Mouse (Mus musculus): ENCODE measurements around the gene Odf2.

Odf2 gene

DNA sequence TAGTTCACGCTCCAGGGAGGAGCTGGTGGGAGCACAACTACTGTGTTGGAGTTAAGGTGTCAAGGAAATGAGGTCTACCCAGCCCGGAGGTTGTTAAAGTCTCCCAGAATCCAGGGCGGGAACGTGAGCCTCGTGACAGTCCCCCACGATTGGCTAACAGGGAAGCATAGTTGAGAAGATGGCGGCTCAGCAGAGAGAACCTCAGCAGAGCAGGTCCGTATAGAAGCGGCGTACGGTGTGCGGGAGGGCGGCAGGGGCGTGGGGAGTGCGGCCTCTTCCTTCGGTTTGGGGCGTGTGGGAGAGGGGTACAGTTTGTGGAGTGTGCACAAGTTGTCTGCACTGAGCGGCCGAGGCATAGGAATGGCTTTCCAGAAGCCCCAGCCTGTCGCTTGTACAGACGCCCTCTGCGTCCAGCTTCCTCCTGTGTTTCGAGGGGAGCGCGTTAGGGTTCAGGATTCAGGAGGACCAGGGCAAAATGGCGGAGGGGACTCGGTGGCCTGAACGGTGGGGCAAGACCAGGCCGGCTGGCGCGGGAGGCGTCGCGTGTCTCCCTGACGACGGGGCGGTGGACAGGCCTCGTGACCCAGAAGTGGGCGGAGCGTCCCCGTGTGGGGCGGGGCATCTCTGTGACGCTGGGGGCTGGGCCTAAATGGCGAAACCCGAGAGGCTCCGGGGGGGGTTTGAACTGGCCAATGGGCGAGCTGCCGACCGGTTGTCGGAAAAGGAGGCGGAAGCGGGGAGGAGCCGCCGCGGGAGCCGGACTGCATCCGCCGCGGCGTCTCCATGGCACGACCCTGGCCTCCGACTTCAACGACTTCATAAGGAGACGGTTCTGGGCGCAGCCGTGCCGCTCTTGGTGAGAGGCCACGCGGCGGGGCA, at the start of gene Odf2:
Gene Odf2 (plus strand): TSS at position 156 of the 879 bp plus-strand sequence.
- in situ Hi-C loops (cut with MseI, MboI): no loop called here

GRCm38 (mm10) chr2:29839460-29839859, 49.6 kb upstream of the Odf2 start:
- in situ Hi-C loops (cut with MseI, MboI): no loop called here

DNA sequence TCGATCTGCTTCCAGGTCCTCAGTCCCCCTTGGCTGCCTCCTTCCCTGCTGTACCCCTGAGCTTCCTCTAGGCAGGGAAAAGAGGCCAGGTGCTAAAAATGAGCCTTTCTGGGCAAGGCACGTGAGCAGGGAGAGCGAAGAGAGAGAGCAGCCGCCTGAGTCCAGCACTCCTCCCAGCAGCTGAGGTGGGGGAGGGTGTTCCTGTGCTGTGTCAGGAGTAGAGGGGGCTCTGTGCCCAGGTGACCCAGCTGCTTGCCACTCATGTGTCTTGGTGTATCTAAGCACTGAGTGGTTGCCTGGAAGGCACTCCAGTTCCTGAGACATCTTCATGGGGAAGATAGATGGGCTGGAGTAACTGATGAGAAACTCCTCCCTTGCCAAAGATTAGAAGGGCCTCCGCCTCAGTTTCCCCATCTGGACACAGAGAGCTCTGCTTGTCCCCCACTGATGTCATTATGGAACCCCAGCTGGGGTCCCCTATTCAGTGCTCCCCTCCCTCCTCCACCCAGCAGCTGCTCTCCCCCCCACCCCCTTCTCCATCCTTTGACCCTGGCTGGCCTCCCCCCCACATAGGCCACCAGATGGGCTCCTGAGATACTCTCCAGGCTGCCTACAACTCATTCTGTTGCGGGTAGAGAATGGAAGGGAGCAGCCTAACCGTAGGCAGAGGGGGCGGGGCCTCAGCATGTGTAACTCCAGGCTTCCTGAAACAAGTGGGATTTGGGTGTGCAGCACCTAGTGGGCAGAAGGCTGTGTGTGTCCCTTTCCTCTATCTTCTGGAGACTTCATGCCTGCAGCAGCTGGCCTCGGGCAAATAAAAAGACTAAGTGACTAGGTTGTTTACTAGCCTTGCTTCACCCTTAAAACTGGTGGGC, 45.6 kb upstream of the Odf2 start:
- in situ Hi-C loops (cut with MseI, MboI): no loop called here

GRCm38 (mm10) chr2:29844115-29844514, 44.9 kb upstream of the Odf2 start:
- in situ Hi-C loops (cut with MseI, MboI): no loop called here

DNA sequence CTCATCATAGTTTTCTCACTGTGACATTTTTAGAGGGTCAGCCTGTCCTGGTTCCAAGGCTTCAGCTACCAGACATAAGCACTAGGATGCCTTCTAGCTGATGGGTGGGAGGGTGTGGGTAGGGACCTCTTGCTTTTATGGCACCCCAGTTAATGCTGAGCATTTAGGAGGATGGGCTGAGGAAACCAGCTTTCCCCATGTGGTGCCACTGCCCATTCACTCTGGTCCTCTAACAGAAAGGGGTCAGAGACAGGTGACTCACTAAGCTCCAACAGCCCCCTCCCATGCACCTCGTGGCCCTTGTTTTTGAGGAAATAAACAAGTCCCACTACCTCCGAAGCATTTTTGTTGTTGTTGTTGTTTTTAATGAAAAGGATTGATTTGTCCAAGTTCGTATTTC, 44.4 kb upstream of the Odf2 start:
- in situ Hi-C loops (cut with MseI, MboI): no loop called here

DNA sequence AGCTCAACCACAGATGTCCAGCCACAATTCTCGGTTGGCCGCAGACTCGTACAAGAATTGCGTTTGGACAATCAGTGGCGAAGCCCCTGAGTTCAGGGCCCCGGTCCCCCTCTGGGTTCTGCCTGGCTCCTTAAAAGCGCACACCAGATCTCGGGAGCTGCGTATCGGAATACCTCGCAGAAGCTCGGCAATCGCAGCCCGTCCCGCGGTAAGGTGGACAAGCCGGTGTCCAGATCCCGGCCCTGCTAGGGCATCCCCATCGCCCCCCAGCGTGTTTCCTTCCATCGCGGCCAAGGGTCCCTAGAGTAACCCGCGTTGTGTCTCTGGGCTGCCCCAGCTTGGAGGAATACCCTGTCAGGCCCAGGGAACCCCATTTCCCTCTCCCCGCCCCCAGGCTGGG, 43.4 kb upstream of the Odf2 start:
- in situ Hi-C loops (cut with MseI, MboI): no loop called here

DNA sequence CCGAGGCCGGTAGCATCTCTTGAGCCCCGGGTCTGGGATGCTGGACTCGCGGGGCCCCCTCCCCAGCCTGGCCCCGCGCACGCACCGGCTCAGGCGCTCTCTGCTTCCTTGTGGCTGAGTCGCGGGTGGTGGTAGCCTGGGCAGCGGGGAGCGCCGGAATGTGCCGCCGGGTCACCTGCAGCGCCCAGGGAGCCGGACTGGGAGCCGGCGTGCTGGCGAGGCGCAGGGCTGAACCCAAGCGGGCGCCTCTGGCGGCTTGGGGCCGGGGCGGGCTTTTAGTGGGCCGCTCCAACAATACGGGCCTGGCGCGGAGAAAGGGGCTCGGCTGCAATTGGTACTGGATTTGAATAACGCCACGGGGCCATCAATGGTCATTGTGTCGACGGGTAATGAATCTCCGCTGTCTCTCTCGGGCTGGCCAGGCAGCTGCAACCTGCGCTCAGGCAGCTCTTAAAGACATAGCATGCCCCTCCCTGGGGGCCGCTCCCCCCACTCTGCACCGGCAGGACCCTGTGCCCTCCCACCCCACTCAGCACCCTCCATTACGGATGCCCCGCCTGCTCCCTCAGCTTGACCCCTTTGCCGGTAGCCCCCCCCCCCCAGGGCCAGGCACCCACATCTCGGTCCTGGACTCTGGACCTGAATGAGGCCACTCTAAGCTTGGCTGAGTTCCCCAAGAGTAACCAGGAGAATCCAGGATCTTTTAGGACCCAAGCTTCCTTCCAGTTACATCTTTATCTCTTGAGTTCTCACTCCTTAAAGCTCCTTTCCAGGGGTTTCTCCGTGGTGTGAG, 42.8 kb upstream of the Odf2 start:
- in situ Hi-C loops (cut with MseI, MboI): no loop called here

DNA sequence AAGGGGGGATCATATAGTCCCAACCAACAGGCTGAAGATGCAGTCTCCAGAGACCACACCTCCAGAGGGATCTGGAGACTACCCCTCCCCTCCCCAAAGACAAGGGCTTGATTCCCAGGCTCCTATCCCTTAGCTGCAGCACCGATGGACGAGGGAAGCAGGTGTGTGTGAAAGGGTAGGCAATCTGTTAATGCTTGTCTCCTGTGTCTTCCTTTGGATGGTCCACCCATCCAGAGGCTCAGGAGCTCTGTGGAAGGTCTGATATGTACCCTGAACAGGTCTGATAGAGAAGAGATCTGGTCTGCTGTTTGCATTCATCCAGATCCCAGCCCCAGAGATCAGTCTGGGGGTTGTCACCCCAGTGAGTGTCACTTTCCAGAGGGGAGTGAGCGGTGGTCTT, 42.1 kb upstream of the Odf2 start:
- in situ Hi-C loops (cut with MseI, MboI): no loop called here

GRCm38 (mm10) chr2:29849041-29849440, 40.0 kb upstream of the Odf2 start:
- in situ Hi-C loops (cut with MseI, MboI): no loop called here

- in situ Hi-C loops (cut with MseI, MboI): no loop called here
These were observed 39.1 kb upstream of the Odf2 start for GRCm38 (mm10) chr2:29849841-29850480.

DNA sequence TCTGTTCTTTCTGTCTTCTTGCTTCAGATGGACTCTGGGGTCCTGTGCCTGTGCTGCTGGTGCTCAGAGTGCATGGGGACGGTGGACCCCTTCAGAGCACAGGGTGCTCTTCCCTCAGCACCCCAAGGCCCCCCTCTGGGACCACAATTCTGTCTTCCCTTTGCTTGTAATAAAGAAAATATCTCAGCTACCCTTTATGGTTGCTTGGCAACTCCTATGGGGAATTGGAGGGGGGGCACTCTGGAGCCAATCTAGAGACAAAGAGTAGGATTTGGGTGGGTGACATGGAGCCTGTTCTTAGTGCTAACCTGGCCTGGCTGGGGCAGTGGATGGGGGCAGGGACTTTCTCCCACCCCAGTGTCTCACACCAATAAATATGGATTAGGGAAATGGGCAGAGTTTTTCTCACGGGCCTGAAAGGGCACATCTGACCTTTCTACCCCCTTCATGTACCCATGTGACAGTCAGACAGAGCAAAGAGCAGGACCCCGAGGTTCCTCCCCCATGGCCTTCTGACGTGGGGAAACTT, 36.0 kb upstream of the Odf2 start:
- in situ Hi-C loops (cut with MseI, MboI): no loop called here

GRCm38 (mm10) chr2:29853736-29854135, 35.3 kb upstream of the Odf2 start:
- in situ Hi-C loops (cut with MseI, MboI): no loop called here

- in situ Hi-C loops (cut with MseI, MboI): no loop called here
These were observed 33.3 kb upstream of the Odf2 start for GRCm38 (mm10) chr2:29855585-29856210.

- in situ Hi-C loops (cut with MseI, MboI): no loop called here
These were observed 32.4 kb upstream of the Odf2 start for GRCm38 (mm10) chr2:29856451-29857260.

GRCm38 (mm10) chr2:29857341-29857740, 31.7 kb upstream of the Odf2 start:
- in situ Hi-C loops (cut with MseI, MboI): no loop called here

GRCm38 (mm10) chr2:29857967-29858366, 31.1 kb upstream of the Odf2 start:
- in situ Hi-C loops (cut with MseI, MboI): no loop called here

GRCm38 (mm10) chr2:29858748-29859473, 30.1 kb upstream of the Odf2 start:
- in situ Hi-C loops (cut with MseI, MboI): no loop called here

- in situ Hi-C loops (cut with MseI, MboI): no loop called here
These were observed 23.9 kb upstream of the Odf2 start for GRCm38 (mm10) chr2:29865125-29865524.

All from mouse trophoblast stem cell (cell line).